Mouse (Mus musculus) testis, adult 2 months (tissue): ENCODE results near the gene Frs2.

Source experiments
- CTCF ChIP-seq: fragments of 200-500 bp; IDR thresholded peaks from 2 replicates; pipeline ENCODE4 v1.5.1; 2012; ENCODE audit warnings: low read depth, mild to moderate bottlenecking, inconsistent platforms, low read length, moderate library complexity; ENCODE audit not compliant: control insufficient read depth, insufficient read depth, insufficient replicate concordance
- POLR2A ChIP-seq: fragments of 200-500 bp; IDR thresholded peaks from 2 replicates; pipeline ENCODE4 v1.6.1; 2012; ENCODE audit warnings: low read depth, mild to moderate bottlenecking, inconsistent platforms, low read length, moderate library complexity; ENCODE audit not compliant: control insufficient read depth

GRCm38 (mm10) chr10:117033785-117034184 is 114.5 kb downstream of the Frs2 start:
- TF ChIP-seq POLR2A (no peak), CTCF (peak; percentile 79)
